Mouse (Mus musculus) kidney, postnatal 25 days (tissue): Measurements from ENCODE around the gene Olfr1025-ps1.

ENCODE experiments used
- DNase-seq, 2 experiments: peaks; one replicate each; pipeline ENCODE4 v3.0.0; 2021; ENCODE audit warnings: mixed read lengths in 2 of 2

The Olfr1025-ps1 gene

DNA sequence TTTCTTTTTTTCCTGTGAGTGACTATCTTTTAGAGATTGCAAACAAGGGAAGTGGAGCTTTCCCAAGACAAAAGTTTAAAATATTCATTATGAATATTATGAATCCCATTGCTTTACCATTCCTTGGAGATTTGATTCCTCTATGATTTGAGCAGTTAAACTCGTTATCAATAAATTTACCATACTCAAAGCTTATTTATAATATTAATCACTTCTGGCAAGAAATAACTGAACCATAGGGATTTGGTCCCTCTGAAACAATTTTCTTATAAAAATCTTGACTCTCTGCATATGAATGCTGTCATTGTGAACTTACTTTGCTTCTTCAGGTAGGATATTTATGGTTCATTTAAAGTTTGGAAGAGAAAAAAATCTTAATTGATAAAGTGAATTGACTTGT, at the start of gene Olfr1025-ps1:
TSS of gene Olfr1025-ps1 (plus strand) at position 301 of the 400 bp plus-strand sequence.
- no peak for DNase-seq

DNA sequence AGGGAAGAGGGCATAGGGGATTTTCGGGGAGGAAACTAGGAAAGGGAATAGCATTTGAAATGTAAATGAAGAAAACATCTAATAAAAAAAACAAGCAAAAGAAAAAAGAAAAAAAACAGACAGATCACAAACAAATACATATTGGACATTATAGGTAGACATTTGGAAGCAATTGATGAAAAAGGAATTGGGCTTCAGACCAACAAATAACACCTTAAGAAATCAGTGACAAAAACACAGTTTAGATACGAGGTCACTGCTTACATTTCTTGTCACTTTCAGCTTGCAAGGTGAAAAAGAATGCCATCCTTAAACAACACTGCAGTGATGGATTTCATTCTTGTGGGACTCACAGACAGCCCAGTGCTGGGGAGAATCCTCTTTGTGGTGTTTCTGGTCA, 46.7 kb upstream of the Olfr1025-ps1 start, which contains the start of gene Olfr1022:
TSS of gene Olfr1022 (plus strand) at position 301 of the 400 bp plus-strand sequence.
- no peak for DNase-seq

GRCm38 (mm10) chr2:85885340-85885739, 29.7 kb upstream of the Olfr1025-ps1 start, which contains the start of gene Olfr1023:
Olfr1023 (plus strand) TSS chr2:85885640.
- no peak for DNase-seq

GRCm38 (mm10) chr2:85904952-85905351, 10.0 kb upstream of the Olfr1025-ps1 start, which contains the start of gene Olfr1024:
Olfr1024 (minus strand) TSS chr2:85905052.
- DNase-seq, result no peak

GRCm38 (mm10) chr2:85913197-85913596, 1.8 kb upstream of the Olfr1025-ps1 start:
- no peak for DNase-seq

- DNase-seq, result no peak
Observed at GRCm38 (mm10) chr2:85921258-85921657, 6.3 kb downstream of the Olfr1025-ps1 start, which contains the start of gene Olfr1026. Olfr1026 (plus strand) TSS chr2:85921558.

GRCm38 (mm10) chr2:85950137-85950536, 35.1 kb downstream of the Olfr1025-ps1 start, which contains the start of gene Olfr1028:
Olfr1028 (plus strand) TSS chr2:85950437.
- no peak for DNase-seq
